Mouse (Mus musculus) embryo, embryonic 10.5 days (tissue): Measurements from ENCODE around the gene Smc3.
A peak's percentile ranks its signal among the peaks of the same experiment; 100 is the strongest.
"Not testable (repeated sequence)": the region's sequence is repeated elsewhere in the genome, so short reads cannot be mapped to it uniquely, and the experiment has no call there.

ENCODE experiments used
- DNase-seq: peaks from one replicate; pipeline ENCODE4 v3.0.0-alpha.2; 2015; ENCODE audit warnings: low spot score

Gene Smc3

GRCm38 (mm10) chr19:53577025-53577800, 23.0 kb upstream of the Smc3 start:
- no peak for DNase-seq

GRCm38 (mm10) chr19:53578597-53579252, 21.5 kb upstream of the Smc3 start:
- peak; percentile 91 for DNase-seq

- not testable (repeated sequence) for DNase-seq
Observed at GRCm38 (mm10) chr19:53580271-53580670, 19.9 kb upstream of the Smc3 start.

DNA sequence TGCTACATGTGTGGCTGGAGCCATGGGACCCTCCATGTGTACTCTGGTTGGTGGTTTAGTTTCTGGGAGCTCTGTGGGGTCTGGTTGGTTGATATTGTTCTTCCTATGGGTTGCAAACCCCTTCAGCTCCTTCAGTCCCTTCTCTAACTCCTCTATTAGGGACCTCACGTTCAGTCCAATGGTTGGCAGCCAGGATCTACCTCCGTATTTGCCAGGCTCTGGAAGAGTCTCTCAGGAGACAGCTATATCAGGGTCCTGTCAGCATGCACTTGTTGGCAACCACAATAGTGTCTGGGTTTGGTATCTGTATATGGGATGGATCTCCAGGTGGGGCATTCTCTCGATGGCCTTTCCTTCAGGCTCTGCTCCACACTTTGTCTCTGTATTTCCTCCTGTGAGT, 12.5 kb upstream of the Smc3 start:
- DNase-seq = not testable (repeated sequence)

- DNase-seq = not testable (repeated sequence)
Observed at GRCm38 (mm10) chr19:53588968-53589367, 11.2 kb upstream of the Smc3 start, which contains the start of gene Nutf2-ps1. TSS of gene Nutf2-ps1 (minus strand) at chr19:53589068.

DNA sequence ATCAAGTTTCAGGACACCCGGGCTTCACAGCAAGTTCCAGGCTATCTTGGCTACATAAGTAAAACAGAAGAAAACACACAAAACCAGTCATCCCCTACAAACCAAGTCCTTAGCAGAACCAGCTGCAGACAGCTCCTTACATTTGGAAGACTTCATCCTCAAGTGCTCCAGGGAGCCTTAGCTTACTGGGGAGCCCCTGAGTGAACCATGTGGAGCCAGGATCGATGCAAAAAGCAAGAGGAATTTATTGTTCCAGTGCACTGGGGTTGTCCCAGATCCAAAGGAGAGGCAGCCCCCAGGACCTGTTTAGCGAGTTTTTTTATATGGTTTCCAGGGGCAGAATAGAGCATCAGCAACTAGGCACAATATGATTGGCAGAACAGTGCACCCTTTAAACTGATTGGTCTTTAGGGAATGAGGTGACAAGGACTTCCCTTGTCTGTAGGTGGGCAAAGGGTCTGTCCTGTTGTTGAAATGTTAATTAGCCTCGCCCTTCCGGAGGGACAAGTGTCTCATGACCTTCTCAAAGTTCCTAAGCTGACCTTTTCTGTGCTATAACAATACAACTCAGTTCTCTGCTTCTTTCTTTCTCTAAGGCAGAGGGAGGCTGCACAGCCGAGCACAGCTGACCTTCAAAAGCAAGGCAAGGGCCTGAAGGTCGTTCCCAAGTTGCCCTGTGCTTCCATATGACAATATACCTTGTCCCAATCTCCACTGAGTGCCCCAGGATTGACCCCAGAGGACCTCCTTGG, 3.3 kb upstream of the Smc3 start:
- no peak for DNase-seq

GRCm38 (mm10) chr19:53600549-53601362, 558 bp downstream of the Smc3 start:
- DNase-seq = peak; percentile 65

GRCm38 (mm10) chr19:53601363-53601655, 1.1 kb downstream of the Smc3 start:
- peak; percentile 14 for DNase-seq

- DNase-seq = peak; percentile 31
Observed at GRCm38 (mm10) chr19:53608921-53609320, 8.7 kb downstream of the Smc3 start.

GRCm38 (mm10) chr19:53621681-53622080, 21.5 kb downstream of the Smc3 start:
- no peak for DNase-seq

GRCm38 (mm10) chr19:53638041-53638440, 37.8 kb downstream of the Smc3 start:
- DNase-seq = no peak

- no peak for DNase-seq
Observed at GRCm38 (mm10) chr19:53638727-53639126, 38.5 kb downstream of the Smc3 start.

GRCm38 (mm10) chr19:53644020-53644595, 43.9 kb downstream of the Smc3 start:
- no peak for DNase-seq

DNA sequence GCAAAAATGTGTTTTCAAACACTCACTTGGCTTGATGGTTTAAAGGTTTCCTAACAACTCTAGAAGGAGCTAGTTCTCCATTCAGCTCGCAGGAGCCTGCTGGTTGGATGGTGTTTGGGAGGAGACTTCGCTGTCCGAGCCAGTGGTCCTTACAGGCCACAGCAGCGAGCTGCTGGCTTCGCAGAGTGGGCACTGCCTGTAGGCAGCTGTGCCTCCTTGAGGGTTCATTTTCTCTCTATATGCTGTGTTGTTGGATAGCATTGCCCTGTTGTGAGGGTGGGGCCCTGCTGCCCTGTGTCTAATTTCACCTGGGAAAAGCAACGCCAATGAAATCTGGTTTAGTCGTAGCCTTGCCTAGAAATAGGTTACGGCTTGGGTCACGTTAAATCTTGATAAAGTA, 47.1 kb downstream of the Smc3 start:
- DNase-seq = no peak

DNA sequence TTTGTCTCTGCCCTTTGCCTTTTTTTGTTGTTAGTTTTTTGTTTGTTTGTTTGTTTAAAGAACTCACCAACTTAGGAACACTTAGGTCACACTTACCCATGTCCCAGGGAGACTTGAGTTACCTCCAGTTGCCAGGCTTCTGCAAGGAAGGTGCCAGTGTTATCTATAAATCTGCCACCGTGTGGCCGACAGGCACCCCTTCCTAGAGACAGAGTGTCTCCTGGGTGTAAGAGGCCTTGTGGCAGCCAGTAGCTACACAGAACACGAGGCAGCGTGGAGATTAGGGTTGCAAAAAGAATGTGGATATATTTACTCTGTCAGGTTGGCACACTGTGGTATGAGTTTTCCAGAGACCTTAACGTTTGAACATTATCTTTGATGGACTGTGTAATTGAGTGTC, 47.9 kb downstream of the Smc3 start:
- DNase-seq = no peak

DNA sequence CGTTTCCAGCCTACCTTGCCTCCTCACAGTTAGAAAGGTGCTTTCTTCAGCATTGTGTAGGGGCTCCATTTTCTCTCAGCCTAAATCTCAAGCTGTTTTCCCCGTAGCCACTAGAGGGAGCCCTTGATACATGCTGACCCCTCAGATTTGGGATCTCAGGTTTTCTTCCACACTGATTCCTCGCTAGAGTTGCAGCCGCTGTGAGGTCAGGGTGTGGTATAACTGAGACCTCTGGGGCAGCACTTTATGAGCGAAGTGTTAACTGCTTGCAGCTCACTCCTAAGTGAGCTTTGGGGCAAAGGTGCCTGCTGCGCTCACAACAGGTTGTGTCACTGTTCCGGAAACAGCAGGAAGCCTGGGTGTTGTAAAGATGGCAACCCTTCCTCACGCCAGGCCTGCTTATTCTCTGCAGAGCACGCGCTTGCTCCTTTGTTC, 48.6 kb downstream of the Smc3 start:
- DNase-seq = peak; percentile 92

DNA sequence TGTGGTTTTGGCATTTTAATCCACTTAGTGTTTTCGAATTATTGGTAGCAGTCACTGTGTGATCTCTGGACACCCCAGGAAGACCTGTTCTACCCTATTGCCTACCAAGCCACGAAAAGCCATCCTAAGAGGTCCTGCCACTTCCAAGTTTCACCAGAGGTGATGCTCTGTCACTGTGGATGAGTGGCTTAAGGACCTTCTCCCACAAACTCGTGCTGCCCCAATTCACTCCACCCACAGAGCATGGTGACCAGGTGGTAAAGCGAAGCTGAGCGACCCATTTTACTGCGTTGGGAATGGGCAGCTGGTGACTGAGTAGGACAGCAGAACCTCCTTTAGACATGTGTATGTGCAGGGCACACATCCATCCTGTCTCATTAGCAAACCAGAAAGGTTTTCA, 49.2 kb downstream of the Smc3 start:
- peak; percentile 22 for DNase-seq

- peak; percentile 24 for DNase-seq
Observed at GRCm38 (mm10) chr19:53649802-53650201, 49.6 kb downstream of the Smc3 start.

DNA sequence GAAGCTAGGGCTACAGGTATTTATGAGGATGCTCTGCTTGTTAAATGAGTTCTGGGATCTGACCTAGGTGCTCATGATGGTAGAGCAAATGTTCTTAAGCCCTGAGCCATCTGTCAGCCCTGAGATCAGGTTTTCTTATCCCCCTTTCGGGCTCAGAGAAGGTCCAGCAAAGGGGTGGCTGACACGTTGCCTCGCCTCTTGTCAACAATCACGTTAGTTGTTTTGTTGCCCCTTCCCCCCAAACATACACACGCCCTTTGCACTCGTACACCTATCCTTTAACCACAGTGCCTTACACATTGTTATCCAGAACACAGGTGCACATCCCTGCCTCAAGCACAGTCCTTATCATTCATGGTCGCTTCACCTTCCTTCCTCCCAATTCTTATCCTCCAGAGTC, 50.7 kb downstream of the Smc3 start:
- DNase-seq = no peak

DNA sequence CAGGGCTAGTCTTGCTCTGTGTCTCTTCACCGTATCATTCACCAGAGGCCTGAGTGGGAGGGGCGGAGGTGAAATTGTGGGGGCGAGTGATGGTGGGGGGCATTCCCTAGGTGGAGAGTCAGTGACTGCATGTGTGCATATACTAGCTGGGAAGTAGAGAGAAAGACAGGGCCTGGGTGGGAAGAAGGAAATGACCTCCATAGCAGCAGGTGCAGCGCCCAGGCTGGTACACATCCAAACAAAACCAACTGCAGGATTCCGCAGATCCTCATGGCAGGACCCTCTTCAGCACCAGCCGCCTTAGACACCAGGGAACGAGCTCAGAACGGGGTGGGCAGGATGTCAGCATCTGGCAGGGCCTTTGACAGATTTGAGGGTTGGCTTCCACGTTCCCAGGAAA, 52.1 kb downstream of the Smc3 start:
- DNase-seq = no peak

- no peak for DNase-seq
Observed at GRCm38 (mm10) chr19:53653624-53654467, 53.6 kb downstream of the Smc3 start.
